Mouse (Mus musculus) urinary bladder, postnatal 14 days (tissue): ENCODE data around the gene Asb18.

Experiments used
- DNase-seq: peaks from one replicate; pipeline ENCODE4 v3.0.0; 2021; ENCODE audit warnings: low spot score

Asb18 gene

DNA sequence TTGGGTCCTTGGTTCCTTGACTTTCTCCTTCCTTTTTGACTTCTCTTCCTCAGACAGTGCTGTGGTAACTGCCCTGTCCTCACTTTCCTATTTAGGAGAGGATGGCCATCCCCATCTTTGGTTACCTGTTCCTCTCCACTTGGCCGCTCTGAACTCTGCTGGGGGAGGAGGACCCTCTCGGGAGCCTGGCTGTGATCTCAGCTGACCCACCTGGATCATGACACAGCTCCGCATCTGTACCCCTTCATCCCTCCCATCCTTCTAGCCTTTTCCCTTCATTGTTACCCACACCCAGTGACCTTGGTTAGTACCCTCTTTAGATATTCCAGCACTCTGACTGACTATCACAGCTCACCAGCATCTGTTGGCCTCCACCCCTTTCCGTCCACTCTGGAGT is 44.8 kb downstream of the Asb18 start:
- no peak for DNase-seq

DNA sequence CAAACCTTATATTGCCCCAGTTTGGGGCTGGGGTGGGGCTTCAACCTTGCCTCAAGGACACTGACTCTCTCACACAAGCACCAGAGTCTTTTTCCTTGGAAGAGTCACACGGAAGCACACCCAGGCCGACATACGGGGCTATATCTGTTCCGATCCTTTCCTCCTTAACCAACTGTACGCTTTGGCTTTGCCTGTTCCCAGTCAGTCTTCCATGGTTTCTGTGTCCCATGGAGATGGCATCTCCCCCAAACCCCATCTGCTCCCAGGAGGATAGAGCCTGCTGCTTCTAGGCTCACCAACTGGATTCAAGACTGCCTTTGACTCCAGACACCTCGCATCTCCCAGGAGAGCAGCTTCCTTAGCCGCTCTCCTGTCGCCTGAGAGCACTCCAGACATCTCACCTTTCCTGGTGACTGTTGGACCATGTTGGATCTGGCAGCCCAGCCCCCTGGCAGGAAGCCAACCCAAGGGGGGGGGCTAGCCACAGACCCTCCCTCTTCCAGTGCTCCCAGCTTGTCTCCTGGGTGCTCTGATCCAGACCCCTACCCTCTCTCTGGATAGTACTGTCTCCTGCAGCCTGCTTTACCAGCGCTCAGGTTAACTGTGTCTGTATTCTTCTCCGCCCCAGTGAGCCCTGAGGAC is 45.3 kb downstream of the Asb18 start:
- no peak for DNase-seq

DNA sequence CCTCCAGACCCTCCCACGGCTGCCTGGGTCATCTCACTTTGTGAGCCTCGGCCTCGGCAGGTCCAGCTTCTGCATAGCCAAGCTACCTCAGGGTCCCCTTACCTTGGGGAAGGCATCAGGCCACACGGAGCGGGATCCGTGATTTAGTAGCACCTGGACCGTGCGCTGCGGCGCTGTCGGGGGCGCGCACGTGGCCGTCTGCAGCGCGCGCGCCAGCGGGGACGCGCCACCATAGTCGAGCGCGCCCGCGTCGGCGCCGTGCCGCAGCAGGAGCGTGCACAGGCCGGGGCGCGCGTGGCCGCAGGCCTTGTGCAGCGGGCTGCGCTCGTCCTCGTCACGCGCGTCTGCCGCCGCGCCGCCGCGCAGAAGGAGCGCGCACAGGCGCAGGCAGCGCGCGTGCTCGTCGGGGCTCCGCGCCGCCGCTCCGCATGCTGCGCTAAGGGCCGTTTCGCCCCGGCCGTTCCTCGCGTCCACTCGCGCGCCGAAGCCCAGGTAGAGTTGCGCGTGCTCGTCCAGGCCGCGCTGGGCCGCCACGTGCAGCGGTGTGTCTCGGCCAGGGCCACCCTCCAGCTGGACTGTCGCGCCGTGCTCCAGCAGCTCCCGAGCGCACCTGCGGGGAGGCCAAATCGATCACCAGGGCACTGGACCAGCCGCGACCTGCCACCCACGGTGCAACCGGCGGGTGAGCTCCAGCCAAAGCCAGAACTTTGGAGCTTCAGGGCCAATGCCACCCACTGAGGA is 46.2 kb downstream of the Asb18 start:
- no peak for DNase-seq

DNA sequence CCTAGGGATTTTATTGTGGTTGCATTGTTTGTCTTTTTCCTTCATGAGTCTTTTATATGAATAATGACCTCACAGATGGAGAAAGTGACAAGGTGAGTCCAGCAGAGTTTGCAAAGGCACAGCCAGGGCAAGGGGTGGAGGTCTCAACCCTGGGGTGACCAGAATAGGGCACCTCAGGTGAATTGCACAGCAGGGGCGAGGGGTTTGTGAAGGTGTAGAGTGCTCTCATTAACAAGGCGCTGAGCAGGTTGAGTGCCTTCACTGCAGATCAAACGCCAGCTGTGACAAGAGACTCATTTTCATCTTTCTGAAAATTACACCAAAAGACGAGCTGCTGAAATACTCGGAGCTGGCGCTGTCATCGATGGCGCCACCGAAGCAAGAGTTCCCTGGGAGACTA is 46.9 kb downstream of the Asb18 start:
- no peak for DNase-seq

DNA sequence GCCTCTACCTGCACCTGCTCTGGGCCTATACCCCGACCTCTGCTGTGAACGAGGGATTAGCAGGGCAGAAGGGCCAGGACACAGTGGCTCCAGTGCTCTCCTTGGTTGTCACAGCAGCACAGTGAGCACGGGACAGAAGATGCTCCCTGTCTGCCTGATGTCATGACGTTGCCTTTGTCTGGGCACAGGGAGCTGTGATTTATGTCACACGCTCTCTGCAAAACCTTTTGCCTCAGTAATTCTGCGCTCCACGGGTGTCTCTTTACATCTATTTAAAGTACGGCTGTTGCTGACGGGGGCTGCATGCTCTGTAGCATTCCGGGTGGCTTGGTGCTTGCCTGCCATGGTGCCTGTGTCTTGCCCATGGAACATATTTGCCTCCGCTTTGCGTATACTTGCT is 50.0 kb downstream of the Asb18 start:
- DNase-seq, result no peak

DNA sequence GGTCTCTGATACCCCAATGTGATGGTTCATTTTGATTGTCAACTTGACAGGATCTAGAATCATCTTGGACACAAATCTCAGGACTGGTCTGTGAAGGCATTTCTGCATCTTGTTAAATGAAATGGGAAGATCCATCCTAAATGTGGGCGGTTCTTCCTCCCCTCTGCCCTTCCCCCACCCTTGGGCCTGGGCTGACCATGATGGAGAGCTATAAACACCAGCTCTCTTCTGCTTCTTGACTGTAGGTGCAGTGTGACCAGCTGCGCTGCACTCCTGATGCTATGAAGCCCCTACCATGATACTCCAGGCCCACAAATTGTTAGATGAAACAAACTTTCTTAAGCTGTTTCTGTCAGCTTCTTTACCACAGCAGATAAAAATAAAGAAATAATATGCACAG is 51.2 kb downstream of the Asb18 start:
- DNase-seq, result no peak

DNA sequence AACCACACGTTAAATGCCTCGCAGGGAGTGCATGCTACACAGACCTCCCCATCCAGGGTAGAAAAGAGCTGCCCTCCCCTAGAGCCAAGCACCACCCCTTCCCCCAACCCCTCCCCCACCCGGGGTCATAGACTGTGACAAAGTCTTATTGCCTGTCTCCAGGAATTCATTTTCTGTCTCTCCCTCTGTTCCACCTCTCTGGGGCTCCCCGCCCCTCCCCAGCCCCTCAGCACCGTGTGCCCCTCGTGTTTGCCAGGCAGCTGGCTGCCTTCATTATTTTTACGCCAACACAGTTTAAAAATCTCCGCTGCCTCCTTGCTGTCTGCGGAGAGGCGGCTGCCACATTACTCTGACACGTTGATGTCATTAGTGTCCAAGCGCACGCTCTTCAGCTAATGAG is 52.4 kb downstream of the Asb18 start:
- no peak for DNase-seq

DNA sequence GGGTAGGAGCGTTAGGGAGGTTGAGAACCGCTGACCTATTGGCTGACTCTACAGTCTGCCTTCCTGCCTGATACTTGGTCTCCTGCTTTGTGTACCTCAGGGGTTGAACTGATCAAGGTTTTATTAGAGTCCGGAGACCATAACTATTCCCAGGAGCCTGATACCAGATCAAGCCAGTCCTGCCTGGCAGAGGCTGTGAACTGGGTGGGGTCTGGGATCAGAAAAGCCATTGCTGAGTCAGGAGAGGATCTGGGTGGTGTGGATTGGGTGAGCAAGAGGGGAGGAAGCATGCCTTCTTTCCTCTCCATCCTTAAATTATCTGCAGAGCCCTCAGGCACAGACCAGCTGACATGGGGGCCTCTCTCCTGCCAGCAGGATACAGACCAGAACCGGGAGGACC is 55.1 kb downstream of the Asb18 start:
- no peak for DNase-seq

DNA sequence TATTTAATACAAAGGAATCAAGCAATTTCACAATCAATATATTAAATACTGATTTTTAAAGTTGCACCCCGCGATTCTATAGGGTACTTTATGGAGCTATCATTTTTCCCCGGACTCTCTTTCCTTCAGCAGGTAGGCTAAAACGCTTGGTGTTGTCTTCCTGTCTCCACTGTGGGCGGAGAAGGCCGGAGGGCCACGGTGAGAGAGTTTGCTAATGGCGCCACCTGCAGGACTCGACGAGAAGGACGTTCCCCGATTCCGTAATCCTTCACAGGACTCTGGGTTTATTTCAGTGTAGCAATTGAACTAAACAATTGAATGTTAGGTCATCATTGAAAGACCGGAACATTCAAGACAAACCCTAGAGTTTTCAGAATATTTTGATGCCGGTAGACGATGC is 71.3 kb downstream of the Asb18 start:
- DNase-seq, result peak; percentile 81

DNA sequence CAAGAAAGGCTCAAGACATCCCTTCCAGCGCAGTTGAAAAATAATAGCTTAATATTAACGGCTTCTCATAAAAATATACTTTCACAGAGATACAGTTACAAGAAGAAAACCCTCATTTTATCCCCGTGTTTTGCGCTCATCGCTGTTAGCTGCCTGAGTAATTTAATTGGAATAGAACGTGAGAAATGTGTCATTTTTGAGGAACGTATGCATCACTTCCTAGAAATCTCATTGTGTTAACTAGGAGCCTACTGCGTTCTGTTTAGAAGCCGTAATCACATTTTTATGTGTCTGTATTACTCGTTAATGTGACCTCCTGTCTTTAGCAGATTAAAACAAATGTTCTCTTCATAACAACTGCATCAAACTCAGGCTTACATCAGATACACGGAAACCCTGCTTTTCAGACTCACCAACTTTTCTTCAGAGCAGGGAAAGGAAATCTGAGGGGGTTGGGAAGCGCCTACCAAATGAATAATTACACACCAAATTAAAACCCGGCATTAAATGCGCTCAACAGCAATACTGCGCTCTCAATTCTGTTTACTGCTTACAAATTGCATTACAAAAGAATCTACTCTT is 72.0 kb downstream of the Asb18 start:
- DNase-seq, result no peak

DNA sequence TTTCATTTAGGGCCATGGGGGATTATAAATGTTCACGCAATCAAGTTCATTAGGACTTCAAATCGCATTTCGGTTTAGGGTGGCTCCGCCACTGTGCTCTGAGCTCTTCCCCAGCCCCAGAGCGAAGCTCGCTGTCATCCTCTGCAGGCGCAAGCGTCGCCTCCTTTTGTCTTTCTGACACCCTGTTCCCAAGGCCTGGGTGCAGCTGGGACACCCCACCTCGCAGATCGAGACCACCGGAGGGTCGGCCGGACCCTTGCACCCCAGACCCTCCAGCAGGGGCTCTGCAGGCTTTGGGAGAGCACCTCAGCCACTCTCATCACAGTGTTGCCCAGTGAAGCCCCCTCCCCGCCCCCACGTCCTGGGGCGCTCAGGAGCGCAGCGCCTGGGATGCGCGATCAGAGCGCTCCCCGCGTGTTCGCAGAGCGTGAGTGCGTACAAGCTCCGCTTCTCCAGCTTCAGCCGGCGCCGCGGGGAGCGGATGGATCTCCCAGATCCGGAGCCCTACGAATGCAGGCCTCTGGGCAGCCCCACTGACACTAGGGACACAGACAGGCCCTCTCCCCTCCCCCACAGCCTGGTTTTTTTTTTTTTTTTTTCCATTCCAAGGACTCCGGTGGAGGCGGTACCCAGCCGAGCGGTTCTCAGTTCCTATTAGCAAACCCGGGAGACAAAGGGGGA is 72.6 kb downstream of the Asb18 start:
- DNase-seq, result no peak

DNA sequence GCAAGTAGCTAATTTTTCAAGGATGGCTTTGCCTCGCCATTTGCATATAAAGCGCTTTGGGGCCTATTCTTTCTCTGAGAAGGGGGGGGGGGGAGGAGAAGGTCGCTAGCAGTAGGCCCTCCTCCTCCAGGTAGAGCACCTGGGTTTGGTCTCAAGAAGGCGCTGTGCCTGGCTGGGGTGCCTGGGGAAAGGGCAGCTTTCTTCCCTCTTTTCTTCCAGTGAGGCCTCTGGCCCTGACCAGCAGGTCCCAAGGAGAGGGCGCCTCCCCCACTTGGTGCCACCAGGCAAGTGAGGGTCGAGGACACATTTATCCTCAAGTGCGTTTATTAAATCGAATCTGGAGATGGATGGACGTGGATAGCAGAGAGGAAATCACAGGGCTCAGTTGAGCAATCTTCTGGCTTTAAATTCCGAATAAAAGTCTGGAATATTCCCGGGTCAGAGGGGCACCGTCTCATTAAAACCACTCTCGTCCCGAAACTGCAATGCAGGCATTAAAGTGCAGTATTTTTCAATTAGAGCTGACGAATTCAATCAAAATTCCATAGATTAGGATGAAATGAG is 73.4 kb downstream of the Asb18 start:
- DNase-seq, result no peak

DNA sequence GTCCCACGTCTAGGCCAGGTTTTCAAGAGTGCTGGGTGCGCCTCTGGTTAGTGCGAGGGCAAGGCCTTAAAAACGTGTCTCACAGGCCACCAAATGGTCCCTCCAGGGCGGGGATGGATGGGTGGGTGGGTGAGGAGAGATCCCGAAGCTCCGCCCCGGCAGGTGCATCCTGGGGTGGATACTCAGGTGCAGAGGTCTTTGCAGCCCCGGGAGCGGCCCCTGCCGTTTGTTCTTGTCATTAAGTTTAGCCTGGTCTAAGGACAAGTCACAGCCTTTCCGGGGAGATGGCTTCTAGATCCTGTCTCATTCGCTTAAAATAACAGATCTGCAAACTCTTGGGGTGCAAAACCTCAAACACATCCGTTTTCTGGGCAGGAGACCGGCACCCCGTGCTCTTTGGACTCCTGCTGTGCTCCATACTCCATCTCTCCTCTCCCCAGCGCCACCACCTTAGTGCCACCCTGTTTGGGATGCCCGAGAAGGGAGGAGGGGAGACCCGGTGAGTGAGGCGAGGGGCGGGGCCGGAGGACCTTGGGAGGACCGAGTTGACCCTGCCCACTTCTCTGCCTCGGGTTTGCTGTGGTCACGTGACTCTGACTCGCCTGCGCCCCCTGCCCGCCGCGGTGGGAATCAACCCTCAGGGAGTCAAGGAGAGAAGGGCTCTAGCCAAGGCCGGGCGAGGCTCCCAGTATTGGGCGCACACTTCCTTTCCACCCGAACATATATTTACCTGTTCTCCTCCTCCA is 74.3 kb downstream of the Asb18 start:
- peak; percentile 79 for DNase-seq

DNA sequence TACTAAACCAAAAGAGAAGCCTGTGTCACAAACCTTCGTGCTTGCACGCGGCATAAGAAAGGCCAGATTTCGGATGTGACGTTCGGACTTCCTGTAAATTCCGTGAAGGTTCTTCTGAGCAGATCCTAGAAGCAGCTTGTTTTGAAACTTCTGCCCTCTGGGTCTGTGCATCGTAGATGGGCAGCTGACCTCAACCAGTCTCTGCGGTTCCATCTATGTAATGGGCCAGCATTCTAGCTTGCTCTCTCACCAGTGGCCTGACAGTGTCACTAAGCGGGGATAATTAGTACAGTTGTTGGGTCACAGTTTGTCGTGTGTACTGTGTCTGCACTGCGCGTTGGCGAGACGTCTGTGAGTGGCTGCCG is 74.9 kb downstream of the Asb18 start:
- no peak for DNase-seq

DNA sequence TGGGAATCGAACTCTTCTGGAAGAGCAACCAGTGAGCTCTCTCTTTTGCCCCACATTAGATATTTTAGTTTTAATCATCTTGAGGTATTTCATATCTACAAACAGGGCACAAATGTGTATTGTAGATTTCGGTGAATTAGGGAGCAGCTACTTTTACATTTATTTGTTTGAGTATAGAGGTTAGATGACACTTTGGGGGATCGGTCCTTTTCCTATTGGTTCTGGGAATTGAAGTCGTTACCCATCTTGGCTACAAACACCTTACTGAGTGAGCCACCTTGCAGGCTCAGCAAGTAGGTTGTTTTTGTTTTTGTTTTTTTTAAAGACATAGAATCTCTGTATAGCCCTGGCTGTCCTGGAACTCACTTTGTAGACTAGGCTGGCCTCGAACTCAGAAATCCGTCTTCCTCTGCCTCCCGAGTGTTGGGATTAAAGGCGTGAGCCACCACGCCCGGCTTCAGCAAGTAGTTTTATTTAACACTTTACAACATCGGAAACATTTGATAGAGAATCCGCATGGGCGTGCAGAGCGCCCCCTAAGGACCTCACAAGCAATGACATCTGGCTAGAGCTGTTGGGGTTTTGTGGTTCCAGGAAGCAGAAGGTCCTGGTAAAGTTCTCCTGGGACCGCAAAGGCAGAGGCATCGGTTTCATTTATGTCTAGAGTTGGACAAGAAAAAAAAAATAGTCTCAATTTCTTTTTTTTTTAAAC is 75.4 kb downstream of the Asb18 start:
- DNase-seq, result no peak

DNA sequence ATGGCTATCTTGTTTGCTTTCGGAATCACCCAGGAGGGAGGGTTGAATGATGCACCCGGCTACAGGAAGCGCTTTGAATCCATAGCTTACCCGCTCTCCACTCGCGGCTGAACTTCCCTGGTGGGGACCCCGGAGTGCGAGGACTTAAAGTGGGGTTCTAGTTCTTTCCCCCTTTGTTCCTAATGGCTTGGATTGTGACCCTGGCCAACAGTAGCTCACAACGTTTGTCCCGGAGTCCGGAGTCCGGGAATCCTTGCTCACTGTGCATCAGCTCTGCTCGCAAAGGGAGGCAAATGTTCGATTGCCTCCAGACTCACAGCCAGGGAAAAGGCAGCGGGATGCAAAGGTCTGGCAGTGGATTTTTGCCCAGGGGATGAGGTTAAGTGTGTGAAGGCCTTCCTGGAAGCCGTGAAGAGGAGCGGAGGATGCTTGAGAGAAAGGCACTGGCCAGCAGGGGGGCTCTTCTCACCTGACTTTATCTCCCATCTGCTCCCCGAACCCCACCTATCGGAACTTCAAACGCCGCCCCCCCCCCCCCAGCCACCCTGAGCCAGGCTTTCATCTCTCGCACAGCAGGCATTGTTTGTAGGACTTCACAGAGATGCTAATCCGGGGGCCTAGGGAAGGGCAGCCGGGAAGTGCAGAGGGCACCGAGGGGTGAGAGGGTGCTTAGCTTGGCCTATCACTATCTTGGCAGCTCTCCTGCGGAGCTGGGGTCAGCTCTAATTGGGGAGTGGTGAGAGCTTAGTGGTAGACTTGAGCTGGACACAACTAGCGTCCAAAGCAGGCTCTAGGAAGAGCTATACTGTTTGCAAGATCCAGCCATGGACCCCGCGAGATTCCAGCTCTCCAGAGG is 78.7 kb downstream of the Asb18 start:
- DNase-seq, result no peak

DNA sequence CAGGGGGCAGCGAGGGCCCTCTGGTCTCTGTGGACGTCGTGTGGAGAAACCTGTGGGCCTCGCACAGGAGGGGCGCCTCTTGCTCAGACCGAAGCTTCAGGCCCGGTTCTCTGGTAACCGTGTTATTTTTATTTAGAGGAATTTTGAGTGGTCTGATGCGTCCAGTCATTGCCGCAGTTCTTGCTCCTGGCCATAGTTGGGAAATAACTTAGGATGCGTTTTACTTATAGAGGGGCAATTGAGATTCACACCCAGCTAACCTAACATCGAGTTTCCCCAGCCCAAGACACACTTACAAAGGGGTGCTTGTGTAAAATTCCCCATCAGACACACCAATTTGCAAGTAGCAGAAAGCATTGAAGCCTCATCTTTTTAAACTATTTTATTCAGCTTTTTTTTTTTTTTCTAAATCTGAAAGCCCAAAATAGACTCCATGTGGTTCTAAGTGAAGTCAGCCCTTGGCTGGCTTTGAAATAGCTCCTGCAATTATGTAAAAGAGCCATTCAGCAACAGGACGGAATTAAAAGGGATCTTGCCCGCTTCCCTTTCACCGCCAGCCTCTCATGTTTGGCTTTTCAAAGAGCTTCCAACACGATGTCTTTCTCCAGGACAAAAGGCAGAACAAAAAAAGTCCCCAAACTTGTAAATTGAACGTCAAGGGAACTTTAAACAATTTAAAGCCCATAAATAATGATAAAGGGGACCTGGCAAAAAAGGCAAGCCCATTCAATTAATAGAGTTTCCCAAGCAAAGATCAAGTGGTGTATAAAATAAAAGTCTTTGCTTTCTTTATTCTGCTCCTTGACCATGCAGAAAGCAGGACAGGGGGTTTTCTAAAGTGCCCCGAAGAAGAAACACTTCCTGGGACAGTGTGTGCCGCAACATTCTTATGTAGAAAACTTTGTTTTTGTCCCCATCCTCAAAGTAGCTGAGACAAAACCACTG is 79.9 kb downstream of the Asb18 start:
- no peak for DNase-seq

DNA sequence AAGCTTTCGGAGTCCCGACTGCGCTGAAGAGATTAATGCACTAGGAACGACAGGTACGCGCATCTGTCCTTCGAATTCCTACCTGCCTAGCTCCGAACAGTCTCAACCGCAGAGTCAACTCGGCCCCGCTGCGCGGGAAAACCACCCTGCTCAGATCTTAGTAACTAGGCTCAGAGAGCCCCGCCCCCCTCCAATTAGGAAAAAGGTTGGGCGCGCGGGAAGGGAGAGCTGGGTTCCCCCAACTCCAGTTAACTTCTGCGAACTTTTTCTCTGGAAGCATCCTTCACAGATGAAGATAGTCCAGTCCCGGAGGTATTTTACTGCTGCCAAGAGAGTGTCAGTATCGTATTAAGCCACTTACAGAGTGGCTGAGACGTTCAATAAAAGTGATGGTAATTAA is 80.7 kb downstream of the Asb18 start:
- no peak for DNase-seq

DNA sequence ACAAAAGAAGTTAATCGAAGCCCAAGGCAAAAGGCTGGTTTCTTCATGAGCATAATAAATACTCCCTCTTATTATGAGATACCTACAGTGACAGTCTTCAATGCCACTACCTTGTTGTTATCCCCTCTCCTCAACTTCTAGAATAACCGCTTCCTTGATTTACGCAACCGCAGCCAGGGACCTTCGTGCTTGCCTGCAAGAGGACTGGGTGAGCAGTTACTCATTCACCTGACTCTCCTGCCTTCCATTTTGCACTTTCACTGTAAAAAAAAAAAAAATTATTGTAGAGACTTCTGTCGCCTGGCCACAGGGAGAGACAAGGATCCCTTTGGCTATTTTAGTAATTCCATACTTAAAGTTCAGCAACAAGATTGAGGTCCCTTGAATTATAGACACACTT is 81.4 kb downstream of the Asb18 start:
- DNase-seq, result no peak
